Mouse (Mus musculus): ENCODE results near the gene Kdm4a. TPM values are rescaled to one million over a fixed set of nuclear protein-coding genes. Genes with fewer than 3 reads are reported as not detected.

Gene Kdm4a
- polyA plus RNA-seq, 1 experiment from 2014 or later = 7.8 TPM

DNA sequence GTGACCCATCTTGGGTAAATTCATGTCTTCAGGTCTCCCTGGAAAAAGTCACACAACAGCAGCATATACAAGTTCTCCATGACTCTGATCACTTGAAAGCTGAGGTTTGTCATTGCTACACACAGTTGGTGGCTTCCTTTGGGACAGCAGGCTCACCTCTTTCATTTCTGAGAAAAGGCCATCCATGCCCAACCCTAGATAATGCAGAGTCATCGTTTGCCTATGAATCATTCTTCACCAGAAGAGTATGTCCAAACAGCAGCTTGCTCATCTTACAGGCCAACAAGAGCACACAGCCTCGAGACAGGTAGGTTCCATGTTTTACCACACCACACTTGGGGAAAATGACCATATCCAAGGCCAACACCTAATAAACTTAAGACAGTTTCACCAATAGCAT is 91.1 kb downstream of the Kdm4a start:
- WGBS (ENCODE audit: insufficient replicate concordance) = 49% methylated on average over 2 of the region's 2 CpGs

More for the DNA sequence above, 91.1 kb downstream of the Kdm4a start:
- Histone ChIP-seq H3K36me3 (no peaks in the 10 kb centered on the region), H3K9me3 (replicated peaks) (no peaks in the 10 kb centered on the region), H3K9ac (no peak overlapping the region), H3K27ac (no peak overlapping the region), H3K4me1 (replicated peaks) (peaks cover 14% of the 10 kb centered on the region), H3K4me2 (no peak overlapping the region), H3K27me3 (no peaks in the 10 kb centered on the region), H3K4me3 (replicated peaks) (no peak overlapping the region)
- ATAC-seq (ENCODE audit: low read depth) (no peak), DNase-seq (no peak)

Small RNAs within 50 kb of the gene (microRNA-seq; reads per million reads assigned to microRNA genes)
- gene Mir7226 = not detected

Other genes with a start within 250 kb of the Kdm4a start
- 1.6 TPM in 2 replicates for gene St3gal3, start 45.1 kb downstream of the Kdm4a start, polyA plus RNA-seq (2015; fragmentation: Nextera tagmentation; extraction: Ambion mirVana)
- gene Ptprf, start 111.4 kb upstream of the Kdm4a start, polyA plus RNA-seq (2015; fragmentation: Nextera tagmentation; extraction: Ambion mirVana) = 7.9 and 9.5 TPM in 2 replicates
- gene Szt2, start 229.2 kb upstream of the Kdm4a start, polyA plus RNA-seq (2015; fragmentation: Nextera tagmentation; extraction: Ambion mirVana) = 2.0 TPM in 2 replicates
- 97.4 and 107 TPM in 2 replicates for gene Med8, start 229.3 kb upstream of the Kdm4a start, polyA plus RNA-seq (2015; fragmentation: Nextera tagmentation; extraction: Ambion mirVana)
- gene Elovl1, start 248.1 kb upstream of the Kdm4a start, polyA plus RNA-seq (2015; fragmentation: Nextera tagmentation; extraction: Ambion mirVana) = 106 and 107 TPM in 2 replicates

Measured in liver, embryonic 13.5 days (tissue).